ENCODE assay signal across 16 mouse cellular contexts in the genomic region with DNA sequence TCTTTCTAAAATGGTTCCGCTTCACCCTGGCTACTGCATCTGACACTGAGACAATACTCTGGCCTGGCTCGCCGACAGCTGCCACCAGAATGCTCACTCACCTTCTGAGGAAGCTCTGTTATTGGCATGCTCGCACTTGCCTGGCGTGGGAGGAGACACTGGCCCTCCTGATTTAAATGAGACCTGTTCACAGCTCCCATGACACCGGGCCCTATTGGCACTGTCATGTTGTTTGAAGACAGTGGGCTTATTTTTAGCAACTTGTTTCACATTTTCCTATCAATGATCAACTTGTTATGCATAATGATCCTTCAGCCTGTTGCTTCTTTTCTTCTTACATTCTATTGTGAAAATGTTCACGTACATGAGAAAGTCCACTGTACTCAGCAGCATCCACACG.
"Had no signal": no experiment of that assay in that cellular context is flagged by ENCODE, and none has a peak within 500 bp of the region (broad histone marks: within the 10 kb centered on the region; RNA-seq: fewer than 3 reads in every experiment).

No protein-coding gene starts in this region.

- H3K9me3 ChIP-seq: neural tube, embryonic 13.5 days; neural tube, embryonic 15.5 days; stomach, embryonic 15.5 days had no signal

- H3K9ac ChIP-seq: neural tube, embryonic 13.5 days; neural tube, embryonic 15.5 days; stomach, embryonic 15.5 days had no signal

- H3K27ac ChIP-seq: neural tube, embryonic 13.5 days; neural tube, embryonic 15.5 days; stomach, embryonic 15.5 days; stomach, postnatal 0 days had no signal

- H3K4me3 ChIP-seq: neural tube, embryonic 13.5 days; neural tube, embryonic 15.5 days; stomach, embryonic 15.5 days had no signal

- H3K36me3 ChIP-seq: neural tube, embryonic 13.5 days; neural tube, embryonic 15.5 days; stomach, embryonic 15.5 days had no signal

- H3K4me2 ChIP-seq: neural tube, embryonic 13.5 days; neural tube, embryonic 15.5 days; stomach, embryonic 15.5 days had no signal

- DNase-seq: retina, postnatal 1 day; right cerebral cortex, adult 18-20 months; right cerebral cortex, postnatal 14 days; right cerebral cortex, postnatal 25 days; right cerebral cortex, postnatal 4 days; spleen, adult 18-20 months; thymus, adult 18-20 months; thymus, adult 2 months; thymus, postnatal 14 days; thymus, postnatal 25 days; thymus, postnatal 36 days; thymus, postnatal 4 days had no signal

- H3K27me3 ChIP-seq: neural tube, embryonic 13.5 days; neural tube, embryonic 15.5 days; stomach, embryonic 15.5 days had no signal
